Mouse (Mus musculus) limb, embryonic 13.5 days (tissue): ENCODE measurements at regions not wholly inside any gene's neighbourhood (a gene's known extent, or its start where the extent isn't known, plus 50 kb on each side); places are given as distances from the start of the nearest gene placed in this dataset.
A peak's percentile ranks its signal among the peaks of the same experiment; 100 is the strongest.

Experiments used
- ATAC-seq: fragments of 200-750 bp; cut with Nextera tagmentation; 2 replicates; pipeline ENCODE4 v1.8.0; 2017; ENCODE audit warnings: low read depth, moderate number of reproducible peaks, moderate TSS enrichment; ENCODE audit not compliant: low FRiP score
- H3K27ac ChIP-seq: fragments of 300-500 bp; sonication (generic); 2 replicates; pipeline ENCODE4 v1.5.1; 2015; ENCODE audit warnings: inconsistent platforms, mild to moderate bottlenecking, moderate library complexity
- H3K27me3 ChIP-seq: fragments of 300-500 bp; sonication (generic); 2 replicates; pipeline ENCODE4 v1.6.1; 2015; ENCODE audit warnings: mild to moderate bottlenecking, inconsistent platforms
- H3K36me3 ChIP-seq: fragments of 300-500 bp; sonication (generic); 2 replicates; pipeline ENCODE4 v1.6.1; 2015; ENCODE audit warnings: inconsistent platforms, mild to moderate bottlenecking, moderate library complexity
- H3K4me1 ChIP-seq: fragments of 300-500 bp; sonication (generic); 2 replicates; pipeline ENCODE4 v1.6.1; 2015; ENCODE audit warnings: inconsistent platforms
- H3K4me2 ChIP-seq: fragments of 300-500 bp; sonication (generic); replicated peaks from 2 replicates; pipeline ENCODE4 v1.6.1; 2015; ENCODE audit warnings: inconsistent platforms, mild to moderate bottlenecking, moderate library complexity
- H3K4me3 ChIP-seq: fragments of 300-500 bp; sonication (generic); 2 replicates; pipeline ENCODE4 v1.5.1; 2015; ENCODE audit warnings: moderate library complexity, mild to moderate bottlenecking, inconsistent platforms
- H3K9ac ChIP-seq: fragments of 300-500 bp; sonication (generic); 2 replicates; pipeline ENCODE4 v1.6.1; 2015; ENCODE audit warnings: mild to moderate bottlenecking, inconsistent platforms
- H3K9me3 ChIP-seq: fragments of 300-500 bp; sonication (generic); 2 replicates; pipeline ENCODE4 v1.6.1; 2016; ENCODE audit warnings: inconsistent platforms
- WGBS: fragments of 180-500 bp; shearing (Covaris S2); methylation state at CpG from one replicate; pipeline ENCODE4 v1.1.7; 2015; 5-methylcytosine and 5-hydroxymethylcytosine counted together

DNA sequence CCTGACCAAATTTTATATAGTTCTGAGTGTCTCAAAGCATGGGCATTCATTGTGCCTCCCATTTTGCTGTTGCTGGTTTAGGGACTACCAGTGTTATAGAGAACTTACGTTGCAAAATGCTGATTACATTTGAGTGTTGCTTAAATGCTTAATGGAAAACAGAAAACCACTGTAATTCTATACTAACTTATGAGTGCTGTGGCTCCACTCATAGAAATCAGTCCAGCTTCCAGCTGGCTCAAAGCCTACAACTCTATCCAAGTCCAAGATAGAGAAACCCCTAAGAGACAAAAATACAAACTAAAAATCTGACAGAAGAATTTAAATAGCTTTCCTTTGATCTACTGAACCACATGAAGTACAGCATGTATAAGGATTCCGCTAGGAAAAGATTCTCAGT lies 328.7 kb upstream of the Mef2c start:
- 48% methylated on average over 2 of the region's 2 CpGs for WGBS
- no peak overlapping the region for H3K27ac ChIP-seq
- no peak overlapping the region for H3K4me2 ChIP-seq
- H3K9ac ChIP-seq, result no peak overlapping the region
- no peaks in the 10 kb centered on the region for H3K4me1 ChIP-seq
- H3K36me3 ChIP-seq, result no peaks in the 10 kb centered on the region
- no peak for ATAC-seq
- H3K9me3 ChIP-seq, result no peaks in the 10 kb centered on the region
- H3K27me3 ChIP-seq, result no peaks in the 10 kb centered on the region
- no peak overlapping the region for H3K4me3 ChIP-seq

DNA sequence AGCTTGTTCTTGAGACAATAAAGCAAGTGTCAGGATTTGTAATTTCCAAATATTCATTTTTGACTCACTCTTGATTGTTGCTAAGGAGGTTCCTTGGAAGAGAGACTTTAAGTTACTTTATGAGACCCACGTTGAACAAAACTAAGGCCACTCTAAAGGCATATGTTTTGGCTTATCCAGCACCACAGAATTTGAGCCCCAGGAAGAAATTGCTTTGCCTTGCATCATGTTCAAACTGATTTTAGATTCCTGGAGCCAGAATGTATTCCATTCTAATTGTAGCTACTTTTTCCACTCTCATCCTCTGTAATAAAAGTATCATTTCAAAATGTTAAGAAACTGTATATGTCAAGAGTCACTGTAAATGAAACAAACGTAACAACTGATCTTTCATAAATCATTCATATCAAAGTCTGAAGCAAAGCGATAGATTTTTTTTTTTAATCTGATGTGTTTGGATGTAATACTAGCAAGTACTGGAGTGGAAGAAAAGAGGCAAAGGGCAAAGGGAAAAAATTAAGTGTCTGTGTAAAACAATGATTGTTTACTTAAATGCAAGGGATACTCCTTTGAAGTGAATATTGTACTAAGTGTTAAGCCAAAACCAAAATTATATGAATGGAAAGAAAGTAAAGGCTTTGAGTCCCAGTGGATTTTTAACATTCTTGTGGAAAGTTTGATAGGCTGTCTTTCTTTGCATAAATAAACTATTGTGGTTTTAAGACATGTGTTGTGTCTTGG lies 301.7 kb upstream of the Mef2c start:
- Histone ChIP-seq H3K27ac (no peak overlapping the region), H3K4me1 (no peaks in the 10 kb centered on the region), H3K9me3 (no peaks in the 10 kb centered on the region), H3K4me2 (no peak overlapping the region), H3K27me3 (no peaks in the 10 kb centered on the region), H3K4me3 (no peak overlapping the region), H3K9ac (no peak overlapping the region), H3K36me3 (no peaks in the 10 kb centered on the region)
- WGBS, result 71% methylated on average over 3 of the region's 3 CpGs
- no peak for ATAC-seq

DNA sequence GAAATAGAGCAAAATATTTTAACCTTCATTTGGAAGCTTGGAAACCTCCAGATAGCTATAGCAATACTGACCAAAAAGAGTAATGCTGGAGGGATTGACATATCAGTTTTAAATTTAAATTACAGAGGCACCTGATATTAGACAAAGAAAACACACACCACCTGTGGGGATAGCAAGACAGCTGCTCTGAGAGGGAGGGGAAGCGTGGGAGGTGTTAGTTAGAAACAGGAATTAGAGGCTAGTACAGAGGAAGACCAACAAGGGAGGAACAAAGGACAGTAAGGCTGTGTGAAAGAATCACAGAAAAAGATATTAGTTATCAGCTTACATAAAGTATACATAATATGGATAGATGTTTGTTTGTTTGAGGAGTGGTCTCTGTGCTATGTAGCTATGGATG lies 297.2 kb upstream of the Mef2c start:
- Histone ChIP-seq H3K4me3 (no peak overlapping the region), H3K4me1 (0 out of 2 replicates have a peak, but pooled peaks cover 3% of the 10 kb centered on the region), H3K9me3 (no peaks in the 10 kb centered on the region), H3K27me3 (no peaks in the 10 kb centered on the region), H3K4me2 (no peak overlapping the region), H3K9ac (no peak overlapping the region), H3K27ac (no peak overlapping the region), H3K36me3 (no peaks in the 10 kb centered on the region)
- 86% methylated on average over 1 of the region's 1 CpGs for WGBS
- ATAC-seq, result no peak

DNA sequence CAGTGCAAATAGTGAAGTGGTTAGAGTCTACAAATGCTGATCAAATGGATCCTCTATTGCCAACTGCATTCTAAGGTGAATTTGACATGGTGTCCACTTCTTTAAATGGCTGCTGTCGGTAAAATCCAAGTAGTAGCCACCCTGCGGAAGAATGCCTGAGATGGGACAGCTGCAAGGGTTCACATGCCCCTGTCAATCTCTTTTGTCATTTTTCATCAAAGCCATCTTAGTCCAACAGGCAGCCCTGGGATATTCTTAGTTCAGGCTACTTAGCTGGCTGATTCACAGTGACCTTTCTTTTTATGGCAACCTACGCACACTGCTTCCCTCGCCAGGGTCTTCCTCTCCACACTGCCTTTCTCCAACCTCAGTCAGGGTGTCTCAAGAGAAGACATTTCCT lies 296.3 kb upstream of the Mef2c start:
- Histone ChIP-seq H3K9me3 (no peaks in the 10 kb centered on the region), H3K27ac (no peak overlapping the region), H3K4me3 (no peak overlapping the region), H3K9ac (no peak overlapping the region), H3K4me1 (0 out of 2 replicates have a peak, but pooled peaks cover 3% of the 10 kb centered on the region), H3K4me2 (no peak overlapping the region), H3K27me3 (no peaks in the 10 kb centered on the region), H3K36me3 (no peaks in the 10 kb centered on the region)
- peak; percentile 24; the same call in 1 of the 2 replicates for ATAC-seq
- 80% methylated on average over 4 of the region's 4 CpGs for WGBS

DNA sequence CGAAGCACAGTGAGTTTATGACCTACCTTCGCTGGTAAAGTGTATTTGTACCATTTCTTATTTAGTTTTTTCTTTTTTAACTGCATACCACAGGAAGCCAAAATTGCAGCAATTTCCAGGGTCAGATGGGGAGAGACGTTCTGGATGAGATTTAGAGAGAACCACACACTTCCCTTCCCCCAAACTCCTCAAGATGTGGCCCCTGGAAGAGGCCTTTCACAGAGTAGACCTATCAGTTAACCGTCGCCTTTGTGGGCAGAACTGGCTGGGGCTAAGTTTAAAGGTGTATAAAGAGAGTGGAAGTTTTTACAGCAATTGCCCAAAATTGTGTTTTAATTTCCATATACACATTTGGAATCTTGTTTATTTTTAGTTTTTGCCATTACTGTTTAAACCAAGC lies 295.7 kb upstream of the Mef2c start:
- Histone ChIP-seq H3K9ac (no peak overlapping the region), H3K4me3 (no peak overlapping the region), H3K27ac (no peak overlapping the region), H3K4me1 (0 out of 2 replicates have a peak, but pooled peaks cover 3% of the 10 kb centered on the region), H3K4me2 (no peak overlapping the region), H3K9me3 (no peaks in the 10 kb centered on the region), H3K27me3 (no peaks in the 10 kb centered on the region), H3K36me3 (no peaks in the 10 kb centered on the region)
- no peak for ATAC-seq
- 57% methylated on average over 5 of the region's 5 CpGs for WGBS

DNA sequence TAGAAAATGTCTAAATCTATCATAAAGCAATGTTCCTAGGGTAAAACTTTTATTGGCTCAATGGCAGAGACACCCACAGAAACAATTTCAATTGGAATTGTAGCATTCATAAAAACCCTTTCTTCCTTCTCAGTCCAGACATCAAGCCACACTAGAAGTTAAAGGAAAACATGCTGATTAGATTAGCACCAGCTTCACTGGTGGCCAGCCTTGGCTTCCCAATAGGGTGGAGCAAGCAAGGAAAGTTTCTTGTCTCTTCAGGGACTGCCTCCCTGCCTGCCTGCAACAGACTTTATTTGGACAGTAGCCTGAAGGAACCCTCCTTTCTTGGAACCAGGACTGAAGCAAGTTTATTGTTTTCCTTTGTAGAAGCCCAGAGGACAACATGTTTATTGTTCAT lies 289.0 kb upstream of the Mef2c start:
- H3K27ac ChIP-seq, result no peak overlapping the region
- no peaks in the 10 kb centered on the region for H3K9me3 ChIP-seq
- no peaks in the 10 kb centered on the region for H3K4me1 ChIP-seq
- ATAC-seq, result no peak
- H3K4me2 ChIP-seq, result no peak overlapping the region
- H3K27me3 ChIP-seq, result no peaks in the 10 kb centered on the region
- H3K9ac ChIP-seq, result no peak overlapping the region
- H3K36me3 ChIP-seq, result no peaks in the 10 kb centered on the region
- no peak overlapping the region for H3K4me3 ChIP-seq

DNA sequence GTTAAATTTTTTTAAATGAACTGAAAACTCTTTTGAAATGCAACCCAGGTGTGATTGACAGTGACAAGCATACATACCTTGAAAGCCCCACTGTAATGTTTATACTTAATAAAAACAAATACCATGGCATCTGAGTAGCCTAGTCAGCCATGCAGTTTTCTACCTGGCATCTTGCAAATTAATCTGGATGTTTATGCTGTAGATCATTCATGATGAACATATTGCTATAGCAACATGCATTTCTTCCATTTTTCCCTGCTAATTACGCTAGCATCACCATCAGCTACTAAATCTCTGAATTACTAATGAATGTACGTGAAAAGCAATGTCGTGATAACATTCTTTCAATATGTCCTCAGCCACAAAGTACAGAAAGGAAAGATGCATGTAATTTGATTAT lies 287.4 kb upstream of the Mef2c start:
- Histone ChIP-seq H3K36me3 (no peaks in the 10 kb centered on the region), H3K9me3 (no peaks in the 10 kb centered on the region), H3K9ac (no peak overlapping the region), H3K4me2 (no peak overlapping the region), H3K27me3 (no peaks in the 10 kb centered on the region), H3K4me3 (no peak overlapping the region), H3K27ac (no peak overlapping the region), H3K4me1 (no peaks in the 10 kb centered on the region)
- 91% methylated on average over 3 of the region's 3 CpGs for WGBS
- no peak for ATAC-seq

DNA sequence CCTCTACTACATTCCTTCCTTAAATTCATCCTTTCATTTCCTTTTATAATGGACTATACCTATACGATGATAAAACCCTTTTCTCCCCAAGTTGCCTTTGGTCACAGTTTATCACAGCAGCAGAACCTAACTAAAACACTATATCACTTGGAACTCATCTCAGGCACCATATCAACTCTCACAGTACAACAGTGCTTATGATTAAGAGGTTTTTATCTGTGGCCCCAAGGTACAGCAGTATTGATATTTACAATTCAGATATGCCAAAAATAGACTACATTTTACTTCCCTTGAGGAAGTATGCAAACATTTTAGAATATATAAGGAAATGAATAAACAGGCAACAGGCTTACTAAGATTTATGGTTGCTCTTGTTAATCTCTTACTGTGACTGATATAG lies 251.4 kb upstream of the Mef2c start:
- H3K27me3 ChIP-seq, result no peaks in the 10 kb centered on the region
- no peak overlapping the region for H3K4me2 ChIP-seq
- no peak overlapping the region for H3K9ac ChIP-seq
- H3K4me3 ChIP-seq, result no peak overlapping the region
- no peaks in the 10 kb centered on the region for H3K36me3 ChIP-seq
- WGBS, result 80% methylated on average over 1 of the region's 1 CpGs
- no peaks in the 10 kb centered on the region; the same call in 1 of the 2 replicates for H3K4me1 ChIP-seq
- ATAC-seq, result no peak
- H3K27ac ChIP-seq, result no peak overlapping the region
- no peaks in the 10 kb centered on the region for H3K9me3 ChIP-seq

DNA sequence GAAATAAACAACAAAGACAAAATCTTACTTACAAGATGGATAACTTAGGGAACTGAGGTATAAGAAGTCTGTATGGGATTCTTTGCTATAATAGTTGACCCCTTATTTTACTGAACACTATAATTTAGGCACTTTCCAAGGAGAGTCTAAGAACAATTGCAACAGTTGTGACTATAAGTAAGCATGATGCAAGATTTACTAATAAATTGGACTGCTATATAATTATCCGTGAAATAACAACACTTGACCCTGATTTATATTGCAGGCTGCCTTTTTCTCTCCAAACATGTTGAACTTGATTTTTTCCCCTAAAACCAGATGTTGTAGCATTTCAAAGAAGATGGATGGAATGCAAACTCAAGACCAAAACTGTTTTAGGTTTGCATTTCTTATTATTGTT lies 237.2 kb upstream of the Mef2c start:
- Histone ChIP-seq H3K36me3 (no peaks in the 10 kb centered on the region), H3K27ac (no peak overlapping the region), H3K9ac (no peak overlapping the region), H3K4me2 (no peak overlapping the region), H3K9me3 (no peaks in the 10 kb centered on the region), H3K4me3 (no peak overlapping the region), H3K4me1 (no peaks in the 10 kb centered on the region), H3K27me3 (no peaks in the 10 kb centered on the region)
- 45% methylated on average over 1 of the region's 1 CpGs for WGBS
- no peak for ATAC-seq

DNA sequence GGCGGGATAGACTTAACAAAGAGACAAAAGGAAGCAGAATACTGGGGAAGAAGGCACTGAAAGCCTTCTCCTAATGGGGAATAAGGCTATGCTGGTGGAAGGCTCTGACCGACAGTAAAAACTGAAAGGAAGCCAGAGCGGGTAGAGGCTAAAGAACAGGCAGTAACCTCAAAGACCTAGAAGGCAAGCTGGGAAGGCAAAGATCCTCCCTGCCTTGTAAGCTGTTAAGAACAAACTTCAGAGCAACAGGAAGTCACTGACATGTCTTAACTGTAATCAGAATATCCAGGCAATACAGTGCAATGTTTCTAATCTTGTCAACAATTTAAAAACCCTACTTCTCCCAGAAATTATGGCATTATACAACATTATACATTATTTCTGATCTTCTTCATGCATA lies 235.2 kb upstream of the Mef2c start:
- no peaks in the 10 kb centered on the region for H3K36me3 ChIP-seq
- H3K4me1 ChIP-seq, result no peaks in the 10 kb centered on the region
- no peak overlapping the region for H3K4me3 ChIP-seq
- no peak overlapping the region for H3K27ac ChIP-seq
- no peak for ATAC-seq
- no peak overlapping the region for H3K4me2 ChIP-seq
- H3K9me3 ChIP-seq, result no peaks in the 10 kb centered on the region
- WGBS, result 82% methylated on average over 3 of the region's 3 CpGs
- no peaks in the 10 kb centered on the region for H3K27me3 ChIP-seq
- no peak overlapping the region for H3K9ac ChIP-seq

DNA sequence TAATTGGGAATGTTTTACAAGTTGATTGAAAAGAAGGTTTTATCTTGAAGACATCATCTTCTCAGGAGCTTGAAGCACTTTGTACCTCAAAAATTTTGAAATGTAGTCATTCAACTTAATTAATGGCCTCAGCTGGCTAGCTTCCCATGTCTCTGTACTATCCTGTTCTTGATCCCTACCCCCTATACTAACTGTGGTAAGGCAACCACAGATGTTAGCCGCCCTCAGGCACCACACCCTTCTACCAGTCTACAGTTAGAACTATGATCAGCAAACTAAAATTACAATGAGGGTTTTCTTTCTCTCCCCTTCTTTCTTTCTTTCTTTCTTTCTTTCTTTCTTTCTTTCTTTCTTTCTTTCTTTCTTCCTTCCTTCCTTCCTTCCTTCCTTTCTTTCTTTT lies 225.1 kb upstream of the Mef2c start:
- H3K36me3 ChIP-seq, result no peaks in the 10 kb centered on the region
- WGBS, result 89% methylated on average over 1 of the region's 1 CpGs
- ATAC-seq, result no peak

DNA sequence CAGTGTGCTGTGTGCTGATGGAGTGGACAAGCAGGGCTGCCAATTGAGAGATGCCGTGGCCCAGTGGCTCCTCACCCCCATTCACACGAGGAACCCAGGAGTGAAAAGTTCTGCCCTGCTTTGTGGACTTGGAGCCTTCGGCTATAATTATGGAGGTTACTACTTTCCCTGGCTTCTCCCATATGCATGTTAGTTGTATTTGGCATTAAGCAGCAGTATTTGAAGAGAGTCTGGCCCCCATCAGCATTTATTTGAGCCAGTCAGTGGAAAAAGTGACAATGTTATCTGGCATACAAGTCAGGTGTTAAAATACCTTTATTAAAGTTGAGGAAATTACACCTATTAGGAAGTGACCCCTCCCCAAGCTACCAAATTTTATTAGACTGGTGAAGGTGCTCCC lies 196.1 kb upstream of the Mef2c start:
- Histone ChIP-seq H3K4me1 (peaks cover 9% of the 10 kb centered on the region), H3K9ac (no peak overlapping the region), H3K4me2 (no peak overlapping the region), H3K27ac (peak overlapping the region; percentile 39; the same call in 1 of the 2 replicates), H3K36me3 (no peaks in the 10 kb centered on the region), H3K4me3 (no peak overlapping the region), H3K9me3 (no peaks in the 10 kb centered on the region), H3K27me3 (no peaks in the 10 kb centered on the region)
- ATAC-seq, result peak; percentile 61; the same call in 1 of the 2 replicates
- WGBS, result 38% methylated on average over 3 of the region's 3 CpGs

More for the DNA sequence above, 225.1 kb upstream of the Mef2c start:
- no peaks in the 10 kb centered on the region for H3K4me1 ChIP-seq
- no peaks in the 10 kb centered on the region for H3K27me3 ChIP-seq
- no peak overlapping the region for H3K4me3 ChIP-seq
- no peak overlapping the region for H3K27ac ChIP-seq
- no peak overlapping the region for H3K9ac ChIP-seq
- no peak overlapping the region for H3K4me2 ChIP-seq
- H3K9me3 ChIP-seq, result no peaks in the 10 kb centered on the region

DNA sequence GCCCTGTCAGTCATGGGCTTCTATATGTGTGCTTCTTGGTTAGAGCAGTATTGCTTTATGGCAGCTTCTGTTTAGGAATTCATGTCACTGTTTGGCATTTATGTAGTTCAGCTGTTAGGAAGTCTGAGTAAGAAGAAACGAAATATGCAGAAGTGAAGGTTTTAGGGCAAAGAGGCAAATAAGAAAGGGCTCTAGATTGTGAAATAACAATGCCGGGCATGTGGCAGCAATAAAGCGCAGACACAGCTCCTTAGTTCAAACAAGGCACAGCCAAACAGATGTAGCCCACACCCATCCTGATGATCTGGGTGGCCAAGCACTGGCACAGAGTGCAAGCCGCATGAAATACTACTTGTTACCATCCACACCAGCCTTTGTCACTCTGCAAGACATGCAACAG lies 175.3 kb upstream of the Mef2c start:
- no peak for ATAC-seq
- H3K4me3 ChIP-seq, result no peak overlapping the region
- WGBS, result 43% methylated on average over 4 of the region's 4 CpGs
- H3K4me1 ChIP-seq, result 0 out of 2 replicates have a peak, but pooled peaks cover 3% of the 10 kb centered on the region
- H3K36me3 ChIP-seq, result no peaks in the 10 kb centered on the region
- no peak overlapping the region for H3K4me2 ChIP-seq
- no peak overlapping the region for H3K27ac ChIP-seq
- H3K9ac ChIP-seq, result no peak overlapping the region
- H3K9me3 ChIP-seq, result no peaks in the 10 kb centered on the region
- no peaks in the 10 kb centered on the region for H3K27me3 ChIP-seq
